Mouse (Mus musculus) spleen, adult 2 months (tissue): ENCODE measurements around the gene Hist1h2bn.

ENCODE experiments used
- CTCF ChIP-seq: fragments of 200-500 bp; IDR thresholded peaks from 2 replicates; pipeline ENCODE4 v1.5.1; 2011; ENCODE audit warnings: mild to moderate bottlenecking, inconsistent platforms; ENCODE audit not compliant: insufficient read depth, insufficient read length, insufficient replicate concordance; ENCODE audit errors: extremely low read depth
- POLR2A ChIP-seq: fragments of 200-500 bp; IDR thresholded peaks from 2 replicates; pipeline ENCODE4 v1.6.1; 2011; ENCODE audit warnings: low read depth, low read length, inconsistent platforms

- no peak for TF ChIP-seq CTCF
- no peak; the same call in 1 of the 2 replicates for TF ChIP-seq POLR2A
Observed at GRCm38 (mm10) chr13:21779767-21780731, 26.1 kb downstream of the Hist1h2bn start, which contains the start of gene Hist1h1b.
